Mouse (Mus musculus): ENCODE measurements around the gene Rora. TPM values are rescaled to one million over a fixed set of nuclear protein-coding genes. Genes with fewer than 3 reads are reported as not detected.

Gene Rora
- total RNA-seq, 2 experiments from 2014 or later = 0.17 TPM; not detected in 1

DNA sequence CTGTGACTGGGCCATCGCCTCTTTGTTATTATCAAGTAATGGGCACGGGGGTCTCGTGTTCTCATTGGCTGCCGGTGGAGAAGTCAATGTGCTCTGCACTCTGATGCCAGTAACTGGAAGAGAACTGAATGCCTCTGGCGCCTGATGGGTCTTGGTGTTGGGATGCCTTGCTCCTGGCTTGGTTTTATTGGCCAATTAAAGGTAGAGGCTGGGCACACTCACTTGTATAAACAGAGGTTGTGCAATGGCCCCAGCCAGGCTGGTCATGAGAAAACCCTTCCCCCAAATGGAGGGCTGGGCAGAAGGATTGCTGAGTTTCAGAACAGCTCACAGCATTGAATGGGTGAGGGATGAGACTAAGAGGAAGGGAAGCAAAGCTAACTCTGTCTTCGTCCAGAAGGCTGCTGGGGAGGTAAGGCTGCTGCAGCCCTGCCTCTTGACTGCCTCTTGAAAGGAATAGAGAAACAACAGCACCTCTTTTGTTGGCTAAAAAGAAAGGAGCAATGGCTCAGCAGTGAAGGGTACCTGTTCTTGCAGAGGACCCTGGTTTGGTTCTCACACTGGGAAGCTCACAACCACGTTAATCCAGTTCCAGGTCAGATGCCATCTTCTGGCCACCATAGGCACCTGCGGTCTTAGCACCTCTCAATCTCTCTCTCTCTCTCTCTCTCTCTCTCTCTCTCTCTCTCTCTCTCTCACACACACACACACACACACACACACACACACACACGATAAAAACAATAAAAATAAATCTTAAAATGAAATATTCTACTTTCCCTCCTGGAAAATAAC, 653.3 kb downstream of the Rora start:
- no peak for ATAC-seq (replicated peaks; ENCODE audit: low FRiP score, poor library complexity, severe bottlenecking)

DNA sequence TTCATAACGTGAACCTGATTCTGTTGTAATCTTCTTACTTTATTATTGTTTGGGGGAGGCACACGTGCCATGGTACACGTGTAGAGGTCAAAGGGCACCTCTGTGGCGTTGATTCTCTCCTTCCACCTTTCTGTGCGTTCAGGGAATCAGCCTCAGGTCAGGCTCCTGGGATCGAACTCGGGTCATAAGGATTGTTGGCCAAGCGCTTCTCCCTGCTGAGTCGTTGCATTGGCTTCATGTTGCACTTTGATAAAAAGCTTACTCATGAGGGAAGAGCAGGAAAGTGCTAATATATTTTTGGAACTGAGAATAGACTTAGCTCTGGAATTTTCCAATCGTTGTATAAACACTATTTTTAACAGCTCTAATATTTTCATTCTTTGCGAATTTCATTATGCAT, 654.4 kb downstream of the Rora start:
- ATAC-seq (replicated peaks; ENCODE audit: low FRiP score, poor library complexity, severe bottlenecking) = no peak

DNA sequence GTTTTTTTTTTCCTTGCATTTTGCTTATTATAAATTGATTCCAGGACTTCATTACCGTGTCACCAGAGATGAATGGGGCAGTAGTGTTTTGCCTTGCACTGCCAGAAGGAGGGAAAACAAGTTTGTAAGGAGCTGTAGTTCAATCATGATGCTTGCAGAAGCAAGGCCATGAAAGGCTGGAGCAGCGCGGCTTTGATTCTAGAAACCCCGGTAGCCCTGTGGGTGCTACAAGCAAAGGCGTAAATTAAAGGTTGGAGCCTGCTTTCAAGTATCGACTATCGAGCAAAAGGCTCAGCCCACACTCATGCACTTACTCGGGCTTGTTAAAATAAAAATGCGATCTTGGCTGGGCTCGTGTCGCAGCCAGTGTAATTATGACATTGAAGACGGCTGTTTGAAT, 656.9 kb downstream of the Rora start:
- ATAC-seq (replicated peaks; ENCODE audit: low FRiP score, poor library complexity, severe bottlenecking) = no peak

DNA sequence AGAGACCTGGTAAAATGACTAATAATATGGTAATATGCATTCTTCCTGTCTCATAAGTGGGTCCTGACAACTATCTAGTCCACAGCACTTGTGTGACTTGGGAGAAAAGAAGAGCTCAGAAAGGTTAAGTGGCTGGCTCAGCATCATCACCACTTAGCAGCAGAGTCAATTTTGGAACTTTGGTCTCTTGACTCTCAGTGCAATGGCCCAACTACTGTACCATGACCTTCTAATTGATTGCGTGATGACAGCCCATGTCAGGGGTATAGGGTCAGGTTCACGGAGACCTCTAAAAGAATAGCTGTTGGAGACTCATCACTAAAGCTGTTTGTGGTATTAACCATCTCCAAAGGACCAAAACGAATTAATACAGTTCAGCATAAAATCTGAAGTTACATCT, 659.7 kb downstream of the Rora start:
- ATAC-seq (replicated peaks; ENCODE audit: low FRiP score, poor library complexity, severe bottlenecking) = no peak

DNA sequence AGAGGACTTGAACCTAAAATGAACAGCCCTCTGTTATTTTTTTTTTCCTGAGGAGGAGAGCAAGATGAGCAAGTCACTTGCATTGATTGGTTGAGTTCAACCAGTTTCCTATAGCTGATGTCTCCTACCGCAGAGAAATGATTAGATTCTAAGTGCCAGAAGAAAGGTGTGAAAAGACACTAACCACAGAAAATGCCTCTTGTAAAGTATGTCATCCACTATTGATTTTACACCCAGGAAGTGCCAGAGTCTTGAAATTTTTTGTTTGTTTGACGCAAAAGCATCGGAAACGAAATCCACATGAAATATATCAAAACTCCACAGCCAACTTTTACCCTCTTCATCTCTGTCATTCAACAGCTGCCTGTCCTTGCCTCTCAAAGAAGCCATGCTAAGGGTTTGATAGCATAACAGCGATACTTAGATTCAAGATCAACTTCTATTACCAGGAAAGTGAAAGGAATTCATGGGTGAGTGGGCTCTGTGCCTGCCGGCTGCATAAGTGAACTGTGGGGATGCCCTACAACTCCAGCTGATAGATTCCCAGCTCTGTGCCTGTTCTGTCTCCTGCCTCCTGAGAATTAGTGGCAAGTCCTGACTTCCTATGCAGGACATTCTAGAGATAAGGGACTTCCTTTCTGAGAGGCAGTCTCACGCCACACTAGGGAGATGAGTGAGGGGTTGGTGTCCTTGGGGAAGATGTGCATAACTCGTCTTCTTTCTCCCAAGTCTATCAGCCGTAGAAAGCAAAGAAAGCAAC, 661.0 kb downstream of the Rora start:
- no peak for ATAC-seq (replicated peaks; ENCODE audit: low FRiP score, poor library complexity, severe bottlenecking)

DNA sequence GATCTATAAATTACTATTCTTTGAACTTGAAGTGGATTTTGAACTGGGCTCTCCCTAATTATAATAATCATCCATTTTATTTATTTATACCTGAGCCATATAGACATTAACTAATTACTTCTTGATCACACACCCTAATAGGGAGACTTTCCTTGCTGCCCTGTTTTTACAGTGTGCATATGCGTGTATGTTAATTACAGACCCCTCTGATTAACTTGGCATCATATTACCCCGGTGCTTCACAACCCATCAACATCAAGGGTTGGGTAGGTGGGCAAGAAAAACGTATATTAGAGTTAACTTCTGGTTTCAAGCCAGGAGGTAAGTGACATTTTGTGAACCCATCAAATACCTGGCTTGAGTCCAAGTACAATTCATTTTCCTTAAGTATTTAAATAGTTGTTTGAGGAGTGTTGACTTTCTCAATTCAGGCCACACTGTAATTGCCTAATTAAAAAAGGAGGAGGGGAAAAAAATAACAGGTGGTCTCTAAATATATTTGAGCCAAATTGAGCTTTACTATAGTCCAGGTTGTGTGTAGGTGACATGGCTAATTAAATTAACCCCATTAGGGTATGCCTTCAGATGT, 664.0 kb downstream of the Rora start:
- no peak for ATAC-seq (replicated peaks; ENCODE audit: low FRiP score, poor library complexity, severe bottlenecking)

DNA sequence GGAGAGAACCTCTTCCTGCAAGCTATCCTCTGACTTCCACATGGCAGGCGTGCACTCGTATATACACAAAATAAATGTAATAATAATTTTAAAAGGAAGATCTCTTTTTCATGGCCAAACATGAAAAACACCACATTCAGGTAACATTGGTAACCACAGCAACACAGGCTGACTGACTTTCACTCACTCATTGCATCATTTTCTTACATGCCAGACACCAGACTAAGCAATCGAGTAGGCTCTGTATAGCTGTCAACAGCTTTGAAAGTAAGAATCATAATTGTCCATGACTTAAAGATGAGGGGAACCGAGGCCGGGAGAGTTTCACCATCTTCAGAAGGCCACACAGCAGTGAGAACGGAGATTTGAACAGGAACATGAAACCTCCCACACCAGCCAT, 665.8 kb downstream of the Rora start:
- ATAC-seq (replicated peaks; ENCODE audit: low FRiP score, poor library complexity, severe bottlenecking) = no peak

DNA sequence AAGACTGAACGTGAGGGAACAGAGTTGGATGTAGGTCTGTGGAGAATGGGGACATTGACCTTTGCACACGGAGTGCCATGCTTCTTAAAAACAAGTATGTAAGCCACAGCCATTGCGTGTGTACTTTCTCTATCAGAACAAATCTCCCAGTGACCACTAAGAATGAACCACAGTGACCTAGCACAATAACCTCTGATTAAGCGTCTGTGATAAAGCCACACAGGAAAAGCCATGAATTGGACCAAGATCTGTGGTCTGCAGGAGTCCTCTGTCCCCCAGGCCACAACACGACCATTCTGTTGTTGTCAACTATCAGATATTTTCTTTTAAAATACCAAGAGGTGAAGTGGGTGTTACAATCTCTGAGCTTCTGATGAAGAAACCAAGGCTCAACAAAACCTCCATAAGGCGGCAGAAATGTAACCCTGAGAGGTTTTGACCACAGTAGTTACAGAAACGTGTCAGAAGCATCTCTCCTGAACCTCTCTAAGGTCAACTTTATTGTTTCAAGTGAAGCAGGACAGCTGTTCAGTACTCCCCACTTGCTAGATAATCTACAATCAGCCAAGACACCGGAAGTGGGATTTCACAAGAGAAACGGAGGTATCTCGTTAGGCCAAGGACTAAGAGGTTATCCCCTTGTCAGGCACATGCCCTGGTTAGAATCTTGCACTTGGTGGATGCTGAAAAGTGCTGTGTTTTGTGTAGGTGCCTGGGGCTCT, 666.5 kb downstream of the Rora start:
- ATAC-seq (replicated peaks; ENCODE audit: low FRiP score, poor library complexity, severe bottlenecking) = no peak

DNA sequence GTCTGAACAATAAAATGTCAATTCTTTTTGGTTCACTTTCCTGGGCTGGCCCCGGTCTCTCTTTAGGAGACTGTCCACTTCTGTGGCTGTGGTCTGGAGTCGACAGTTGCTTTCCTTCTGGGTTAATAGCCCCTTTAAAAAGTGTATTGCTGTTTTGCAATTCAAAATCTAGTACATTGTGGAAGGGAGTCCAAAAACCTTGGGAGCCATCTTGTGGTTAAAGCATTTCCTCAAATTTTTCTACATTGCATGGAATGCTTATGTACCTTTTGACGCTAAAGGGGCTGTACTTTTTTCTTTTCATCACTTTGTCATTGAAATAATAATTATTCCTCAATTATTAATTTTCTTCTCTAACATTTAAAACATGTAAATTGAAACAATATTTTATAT, 667.0 kb downstream of the Rora start:
- no peak for ATAC-seq (replicated peaks; ENCODE audit: low FRiP score, poor library complexity, severe bottlenecking)

DNA sequence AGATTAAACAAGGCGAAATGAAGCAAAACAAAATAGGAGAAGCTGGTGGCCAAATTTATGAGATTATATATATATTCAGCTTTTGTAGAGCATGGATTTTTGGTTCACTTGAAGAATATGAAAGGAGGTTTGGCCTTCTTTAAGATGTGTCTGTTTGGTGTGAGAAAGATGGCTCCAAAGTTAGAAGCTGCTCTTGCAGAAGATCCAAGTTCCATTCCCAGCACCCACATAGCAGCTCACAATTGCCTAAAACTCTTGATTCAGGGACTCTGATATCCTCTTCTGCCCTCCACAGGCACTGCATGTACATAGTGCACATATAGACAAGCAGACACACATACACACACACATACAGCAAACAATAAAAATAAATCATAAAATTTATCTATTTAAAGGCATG, 668.4 kb downstream of the Rora start:
- no peak for ATAC-seq (replicated peaks; ENCODE audit: low FRiP score, poor library complexity, severe bottlenecking)

DNA sequence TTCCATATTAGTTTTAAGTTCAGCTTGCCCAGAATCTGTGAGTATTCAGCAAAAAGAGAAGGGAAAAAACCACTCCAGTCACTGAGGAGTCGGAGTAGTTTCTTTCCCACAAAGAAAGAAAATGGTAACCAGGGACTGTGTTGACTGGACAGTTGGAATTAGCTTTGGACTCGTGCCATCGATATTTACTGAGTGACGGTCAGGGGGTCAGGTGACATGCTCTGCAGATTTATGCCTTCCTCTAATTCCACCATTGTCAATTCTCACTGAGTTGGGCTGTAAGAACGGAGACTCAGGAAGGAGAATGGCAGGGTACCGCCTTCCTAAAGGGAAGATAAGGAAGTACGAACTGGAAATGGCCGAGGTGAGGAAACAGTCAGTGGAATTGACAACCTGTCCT, 670.2 kb downstream of the Rora start:
- ATAC-seq (replicated peaks; ENCODE audit: low FRiP score, poor library complexity, severe bottlenecking) = no peak

DNA sequence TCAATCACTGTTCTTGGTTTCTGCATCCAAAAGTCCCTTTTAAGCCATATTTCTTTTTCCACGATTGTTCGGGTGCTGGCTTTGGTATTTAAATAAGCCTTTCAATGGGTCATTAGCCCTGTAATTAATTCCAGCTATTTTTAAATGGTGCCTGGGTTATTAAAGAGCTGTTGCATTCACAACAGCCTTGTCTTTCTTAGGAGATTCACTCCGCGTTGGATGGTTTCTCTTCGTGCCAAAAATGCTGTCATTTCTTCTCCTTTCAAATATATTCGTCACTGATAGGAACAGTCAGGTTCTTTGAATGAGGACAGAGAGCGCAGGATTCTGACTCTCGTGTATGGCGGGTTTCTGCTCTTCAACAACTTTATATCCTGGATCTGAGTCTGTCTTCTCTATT, 673.5 kb downstream of the Rora start:
- ATAC-seq (replicated peaks; ENCODE audit: low FRiP score, poor library complexity, severe bottlenecking) = no peak

DNA sequence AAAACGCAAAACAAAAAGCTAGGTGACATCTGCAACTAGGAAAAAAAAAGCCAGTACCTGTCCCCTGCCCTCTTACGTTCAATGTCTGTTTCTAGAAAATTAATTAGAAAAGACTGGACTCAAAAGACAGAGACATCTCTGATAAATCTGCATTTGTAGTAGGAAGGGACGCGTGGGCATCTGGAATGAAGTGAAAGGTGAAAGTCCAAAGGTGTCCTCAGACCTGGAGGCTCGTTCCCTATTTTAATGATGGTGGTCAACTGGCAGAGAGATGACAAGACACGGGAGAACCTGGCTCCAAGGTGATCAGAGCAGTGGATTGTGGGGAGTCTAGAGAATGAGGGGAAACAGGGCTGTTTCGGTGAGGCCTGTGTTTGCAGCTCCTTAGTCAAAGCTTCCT, 674.0 kb downstream of the Rora start:
- no peak for ATAC-seq (replicated peaks; ENCODE audit: low FRiP score, poor library complexity, severe bottlenecking)

DNA sequence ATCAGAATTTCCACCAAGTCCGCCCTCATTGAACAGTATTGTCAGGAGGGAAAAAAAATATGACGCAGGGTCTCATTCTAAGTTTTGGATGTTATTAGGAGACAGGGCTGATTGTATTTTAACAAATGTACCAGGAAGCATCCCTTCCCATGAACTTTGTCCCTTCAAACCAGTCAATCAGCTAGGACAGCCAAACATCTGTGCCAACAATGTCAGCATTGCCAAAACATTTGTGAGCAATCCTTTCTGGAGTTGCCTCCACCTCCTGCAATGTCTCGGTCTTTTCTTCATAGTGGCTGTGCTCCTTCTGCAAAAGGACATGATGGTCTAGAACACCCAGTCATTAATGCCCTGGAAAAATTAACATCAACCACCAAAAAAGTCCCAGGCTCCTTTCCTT, 678.2 kb downstream of the Rora start:
- no peak for ATAC-seq (replicated peaks; ENCODE audit: low FRiP score, poor library complexity, severe bottlenecking)

DNA sequence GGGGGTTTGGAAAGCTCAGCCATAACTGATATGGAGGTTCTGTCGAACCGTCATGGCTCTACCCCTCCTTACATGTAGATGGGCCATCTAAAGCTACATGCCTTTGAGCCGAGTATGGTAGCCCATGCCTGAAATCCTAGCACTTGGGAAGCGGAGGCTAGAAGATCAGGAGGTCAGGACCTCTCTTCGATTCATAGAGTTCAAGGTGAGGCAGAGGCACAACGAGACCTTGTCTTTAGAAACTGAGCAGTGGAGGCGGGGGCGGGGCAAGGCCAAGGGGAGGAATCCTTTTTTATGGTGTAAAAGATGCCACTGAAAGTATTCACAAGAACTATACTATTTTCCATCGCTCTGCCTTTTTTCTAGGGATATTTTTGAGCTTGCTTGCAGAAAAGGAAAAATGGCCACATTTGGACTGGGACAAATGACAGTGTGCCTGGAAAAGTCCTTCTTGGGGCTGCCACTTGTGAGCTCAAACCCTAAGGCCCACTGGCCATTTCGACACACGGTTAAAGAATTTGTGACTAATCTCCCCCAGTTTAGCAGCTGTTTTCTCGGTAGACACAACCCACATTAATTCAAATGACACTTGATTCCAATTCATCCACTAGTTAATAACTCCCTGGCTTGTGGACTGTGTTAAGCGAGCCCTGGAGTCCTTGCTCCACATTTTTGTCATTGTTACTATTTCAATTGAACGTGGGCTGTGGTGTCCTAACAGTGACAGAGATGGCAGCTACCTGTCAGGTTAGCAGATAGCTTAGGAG, 679.4 kb downstream of the Rora start:
- ATAC-seq (replicated peaks; ENCODE audit: low FRiP score, poor library complexity, severe bottlenecking) = no peak

DNA sequence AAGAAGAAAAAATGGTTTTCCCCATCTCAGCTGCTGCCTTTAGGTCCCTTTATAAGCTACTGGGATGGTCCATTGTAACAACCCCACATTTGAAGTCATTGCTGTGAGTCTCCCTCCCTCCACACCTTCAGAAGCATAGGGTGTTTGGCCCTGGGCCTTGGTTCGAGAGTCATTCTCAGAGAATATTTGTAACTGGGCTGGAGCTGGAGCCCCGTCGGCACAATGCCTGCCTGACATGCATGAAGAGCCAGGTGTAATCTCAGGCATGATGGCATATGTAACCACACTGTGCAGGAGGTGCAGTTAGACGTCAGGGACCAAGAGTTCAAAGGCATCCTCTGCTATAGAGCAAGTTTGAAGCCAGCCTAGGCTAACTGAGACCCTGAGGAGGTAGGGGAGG, 680.1 kb downstream of the Rora start:
- ATAC-seq (replicated peaks; ENCODE audit: low FRiP score, poor library complexity, severe bottlenecking) = no peak

DNA sequence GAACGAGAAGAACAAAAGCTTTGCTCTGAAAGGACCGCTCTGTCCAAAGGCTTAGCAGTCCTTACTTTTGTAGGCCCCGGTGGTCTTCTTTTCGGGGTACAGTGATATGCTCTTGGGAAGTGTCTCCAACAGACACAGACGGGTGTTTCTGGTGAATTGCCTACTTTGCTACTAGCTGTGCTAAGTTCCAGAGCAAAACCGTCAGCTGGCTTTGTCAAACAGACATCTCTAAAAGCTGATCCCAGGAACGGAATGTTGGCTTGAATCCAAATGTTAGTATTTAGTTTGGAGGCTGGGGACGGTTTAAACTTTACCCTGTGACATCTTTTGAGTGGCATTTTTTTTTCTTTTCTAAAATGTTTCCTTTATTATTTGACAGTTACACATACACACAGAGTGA, 680.5 kb downstream of the Rora start:
- ATAC-seq (replicated peaks; ENCODE audit: low FRiP score, poor library complexity, severe bottlenecking) = no peak

DNA sequence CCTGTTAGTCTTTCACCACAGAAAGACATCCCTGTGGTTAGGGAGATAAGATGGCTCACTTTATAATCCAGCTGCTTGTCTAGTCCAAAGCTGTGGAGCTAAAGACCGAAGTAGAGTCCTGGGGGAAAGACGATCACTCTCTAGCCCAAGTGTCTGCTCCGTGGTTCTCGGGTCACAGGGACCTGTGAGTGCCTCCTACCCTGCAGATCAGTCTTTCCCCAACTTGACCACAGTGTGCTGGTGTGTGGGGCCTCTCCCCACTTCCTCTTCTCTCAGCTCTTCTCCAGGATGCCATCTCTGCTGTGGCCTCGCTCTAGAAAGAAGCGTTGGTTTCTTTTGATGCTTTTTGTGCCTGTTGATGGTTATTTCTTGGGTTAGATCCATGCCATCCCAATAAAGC, 682.5 kb downstream of the Rora start:
- ATAC-seq (replicated peaks; ENCODE audit: low FRiP score, poor library complexity, severe bottlenecking) = no peak

DNA sequence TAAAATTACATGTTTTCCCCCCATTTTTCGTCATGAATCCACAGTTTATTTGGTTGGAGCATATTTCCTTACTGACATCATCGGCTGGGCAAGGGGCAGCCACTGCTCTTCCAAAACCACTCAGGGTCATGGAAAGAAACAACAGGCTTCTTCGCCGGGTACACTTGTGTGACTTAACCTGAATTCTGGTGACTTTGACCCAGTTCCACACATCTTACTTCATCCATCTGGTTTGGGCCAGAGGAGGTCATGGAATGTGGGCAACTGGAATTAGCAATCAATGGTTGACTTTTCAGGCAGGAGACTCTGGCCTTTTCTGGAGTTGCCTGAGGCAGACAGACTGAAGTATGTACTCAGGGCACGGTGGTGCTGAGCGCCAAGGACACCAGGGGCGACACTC, 685.6 kb downstream of the Rora start:
- ATAC-seq (replicated peaks; ENCODE audit: low FRiP score, poor library complexity, severe bottlenecking) = no peak

DNA sequence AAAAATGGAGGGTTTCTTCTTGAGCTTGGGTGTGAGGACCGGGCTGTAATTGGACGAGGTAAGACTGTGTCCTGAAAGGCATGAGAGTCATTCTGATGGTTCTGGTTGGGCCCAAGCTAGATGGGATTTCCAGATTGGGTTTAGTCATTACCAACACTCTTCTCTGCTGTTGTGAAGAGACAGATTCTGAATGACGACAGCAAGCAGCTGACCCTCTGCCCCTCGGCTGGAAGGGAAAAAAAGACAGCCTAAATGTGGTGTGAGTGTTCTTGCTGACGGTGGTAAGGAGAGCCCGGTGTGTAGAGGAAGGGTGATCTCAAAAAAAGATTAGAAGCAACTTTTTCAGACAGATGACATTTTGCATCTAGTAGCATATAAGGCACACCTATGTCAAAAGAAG, 686.2 kb downstream of the Rora start:
- no peak for ATAC-seq (replicated peaks; ENCODE audit: low FRiP score, poor library complexity, severe bottlenecking)
